Mouse (Mus musculus): Measurements from ENCODE around the gene Fhl2. TPM values are rescaled to one million over a fixed set of nuclear protein-coding genes. Genes with fewer than 3 reads are reported as not detected.

Fhl2 gene
- polyA plus RNA-seq, 1 experiment from 2014 or later: 26.0 TPM

DNA sequence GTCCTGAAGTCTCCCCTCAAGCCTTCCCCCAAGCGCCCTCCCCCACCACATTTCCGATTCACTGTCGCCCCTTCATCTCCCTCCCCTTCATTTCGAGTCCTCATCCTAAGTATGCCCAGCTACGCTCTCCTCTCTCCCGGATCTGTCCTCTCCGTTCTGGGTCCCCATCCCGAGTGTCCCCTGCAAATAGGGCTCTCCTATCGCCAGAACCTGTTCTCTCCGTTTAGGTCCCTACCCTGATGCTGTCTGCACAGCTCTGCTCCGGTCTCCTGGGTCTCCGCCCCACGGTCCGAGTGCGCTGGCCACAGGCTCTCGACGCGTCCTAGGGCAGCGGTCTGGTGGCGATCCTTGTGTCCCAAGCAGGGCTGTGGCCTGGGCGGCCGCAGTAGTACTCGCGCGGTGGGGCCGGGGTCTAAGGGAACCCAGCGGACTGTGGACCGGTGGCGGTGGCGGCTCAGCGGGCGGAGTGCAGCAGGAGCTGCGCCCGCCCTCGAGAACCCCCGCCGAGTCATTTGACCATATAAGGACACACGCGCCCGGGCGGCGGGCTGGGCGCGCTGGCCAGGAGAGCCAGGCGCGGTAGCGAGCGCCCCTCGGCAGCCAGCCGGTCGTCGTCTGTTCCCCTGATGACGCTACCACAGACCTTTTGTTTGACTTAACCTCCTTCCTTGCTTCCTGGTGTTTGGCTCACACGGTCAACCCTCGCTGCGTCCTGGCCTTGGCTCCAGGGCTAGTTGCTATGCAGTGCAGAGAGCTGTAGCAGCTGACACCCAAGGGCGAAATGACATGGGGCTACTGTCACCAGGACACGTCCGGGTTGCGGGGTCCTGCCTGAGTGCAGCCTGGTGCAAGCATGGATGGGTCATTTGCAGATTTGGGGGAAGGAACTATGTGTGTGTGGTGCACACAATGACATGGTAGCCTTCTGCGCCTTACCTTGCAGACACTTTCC, 33.0 kb downstream of the Fhl2 start:
- Histone ChIP-seq H3K9me3 (no peaks in the 10 kb centered on the region), H3K4me3 (peak overlapping the region; percentile 89), H3K36me3 (no peaks in the 10 kb centered on the region), H3K4me1 (replicated peaks) (peaks cover 15% of the 10 kb centered on the region), H3K9ac (peak overlapping the region; percentile 87), H3K4me2 (peak overlapping the region; percentile 84), H3K27me3 (no peaks in the 10 kb centered on the region), H3K27ac (replicated peaks) (peak overlapping the region; percentile 79)
- peak; percentile 94 for ATAC-seq (ENCODE audit: low FRiP score, low read depth)
- WGBS: 4% methylated on average over 61 of the region's 61 CpGs

DNA sequence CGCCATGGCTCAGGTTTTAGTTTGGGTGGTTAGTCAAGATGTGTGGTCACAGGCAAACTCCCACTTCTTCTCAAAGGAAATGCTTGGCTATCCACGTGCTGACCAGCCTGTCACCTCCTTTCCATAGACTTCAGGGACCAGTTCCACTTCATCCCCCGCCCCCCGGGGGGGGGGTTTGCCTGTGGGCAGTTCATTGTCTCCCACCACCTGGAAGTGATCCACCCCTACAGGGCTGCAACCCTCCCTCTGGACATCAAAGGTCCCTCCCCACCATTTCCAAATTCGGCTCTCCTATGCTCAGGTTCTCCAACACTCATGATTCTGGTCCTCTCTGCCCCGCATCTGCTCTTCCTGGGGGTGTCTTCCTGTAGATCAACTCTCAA, 33.7 kb downstream of the Fhl2 start:
- H3K27ac ChIP-seq (replicated peaks): peak overlapping the region; percentile 79
- H3K4me3 ChIP-seq: peak overlapping the region; percentile 89
- WGBS: 4% methylated on average over 6 of the region's 6 CpGs
- H3K9ac ChIP-seq: peak overlapping the region; percentile 87
- no peaks in the 10 kb centered on the region for H3K36me3 ChIP-seq
- peak; percentile 60 for ATAC-seq (ENCODE audit: low FRiP score, low read depth)
- no peaks in the 10 kb centered on the region for H3K9me3 ChIP-seq
- H3K4me1 ChIP-seq (replicated peaks): peaks cover 15% of the 10 kb centered on the region
- no peaks in the 10 kb centered on the region for H3K27me3 ChIP-seq
- H3K4me2 ChIP-seq: peak overlapping the region; percentile 84

DNA sequence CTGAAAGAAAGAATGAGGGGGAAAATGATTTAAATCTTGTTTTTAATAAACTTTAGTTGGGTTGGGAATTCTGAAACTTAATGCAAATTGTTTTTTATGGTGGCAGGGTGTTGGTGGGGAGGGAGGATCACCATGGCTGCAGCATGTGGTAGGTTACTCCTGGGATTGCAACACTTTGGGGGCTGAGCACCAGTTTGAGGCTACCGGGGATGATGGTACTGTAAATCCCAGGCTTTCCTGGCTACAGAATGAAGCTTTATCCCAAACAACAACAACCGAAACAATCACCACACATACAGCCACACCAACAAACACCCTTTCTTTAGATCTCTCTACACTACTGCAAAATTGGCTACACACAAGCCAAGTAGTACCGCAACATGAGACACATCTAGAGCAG, 34.4 kb downstream of the Fhl2 start:
- no peaks in the 10 kb centered on the region for H3K27me3 ChIP-seq
- peak overlapping the region; percentile 84 for H3K4me2 ChIP-seq
- no peaks in the 10 kb centered on the region for H3K9me3 ChIP-seq
- WGBS: 84% methylated on average over 3 of the region's 3 CpGs
- peaks cover 15% of the 10 kb centered on the region for H3K4me1 ChIP-seq (replicated peaks)
- no peak for ATAC-seq (ENCODE audit: low FRiP score, low read depth)
- H3K4me3 ChIP-seq: peak overlapping the region; percentile 89
- H3K36me3 ChIP-seq: no peaks in the 10 kb centered on the region
- H3K9ac ChIP-seq: no peak overlapping the region
- no peak overlapping the region for H3K27ac ChIP-seq (replicated peaks)

DNA sequence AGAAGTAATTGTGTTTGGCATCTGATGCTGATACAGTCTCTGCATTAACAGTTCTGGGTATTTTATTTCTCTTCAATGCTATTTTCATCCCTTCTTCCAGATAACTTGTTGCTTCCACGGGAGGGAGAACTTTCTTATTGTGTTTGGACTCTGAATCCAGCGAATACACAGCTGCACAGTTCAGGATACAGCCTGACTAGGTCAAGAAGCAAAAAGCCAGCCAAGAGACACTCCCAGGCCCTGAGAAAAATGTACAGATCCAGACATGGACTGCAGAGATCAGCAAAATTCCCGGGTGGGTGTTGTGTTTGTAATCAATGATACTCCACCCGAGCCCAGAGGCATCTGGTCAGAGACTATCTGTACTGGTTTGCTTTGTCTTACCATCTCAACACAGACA, 37.4 kb downstream of the Fhl2 start:
- H3K9me3 ChIP-seq: no peaks in the 10 kb centered on the region
- H3K9ac ChIP-seq: no peak overlapping the region
- no peak overlapping the region for H3K4me2 ChIP-seq
- H3K4me3 ChIP-seq: no peak overlapping the region
- peaks cover 15% of the 10 kb centered on the region for H3K4me1 ChIP-seq (replicated peaks)
- WGBS: 66% methylated on average over 4 of the region's 4 CpGs
- no peaks in the 10 kb centered on the region for H3K27me3 ChIP-seq
- no peak for ATAC-seq (ENCODE audit: low FRiP score, low read depth)
- no peaks in the 10 kb centered on the region for H3K36me3 ChIP-seq
- no peak overlapping the region for H3K27ac ChIP-seq (replicated peaks)

DNA sequence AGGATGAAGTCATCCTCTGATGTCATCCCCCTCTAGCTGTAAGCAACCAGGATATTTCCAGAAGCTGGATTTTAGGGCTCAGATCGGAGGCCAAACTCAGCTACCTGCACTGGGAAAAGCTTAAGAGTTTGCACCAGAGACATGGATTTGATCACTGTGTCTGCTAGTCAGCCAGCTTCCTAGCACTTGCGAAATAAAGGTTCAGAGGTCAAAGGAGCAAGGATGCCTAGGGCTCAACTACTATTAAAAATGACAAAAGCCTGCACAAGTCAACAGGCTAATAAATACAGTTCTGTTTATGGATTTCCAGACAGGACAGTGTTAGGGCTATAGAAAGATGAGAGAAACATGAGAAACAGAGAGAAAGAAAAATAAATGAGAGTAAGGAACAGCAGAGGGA, 38.9 kb downstream of the Fhl2 start:
- Histone ChIP-seq H3K9ac (no peak overlapping the region), H3K4me2 (no peak overlapping the region), H3K9me3 (no peaks in the 10 kb centered on the region), H3K36me3 (no peaks in the 10 kb centered on the region), H3K27me3 (no peaks in the 10 kb centered on the region), H3K4me1 (replicated peaks) (peaks cover 7% of the 10 kb centered on the region; the same call in 1 of the 2 replicates), H3K27ac (replicated peaks) (no peak overlapping the region), H3K4me3 (no peak overlapping the region)
- no peak for ATAC-seq (ENCODE audit: low FRiP score, low read depth)
- WGBS: 86% methylated on average over 2 of the region's 2 CpGs

DNA sequence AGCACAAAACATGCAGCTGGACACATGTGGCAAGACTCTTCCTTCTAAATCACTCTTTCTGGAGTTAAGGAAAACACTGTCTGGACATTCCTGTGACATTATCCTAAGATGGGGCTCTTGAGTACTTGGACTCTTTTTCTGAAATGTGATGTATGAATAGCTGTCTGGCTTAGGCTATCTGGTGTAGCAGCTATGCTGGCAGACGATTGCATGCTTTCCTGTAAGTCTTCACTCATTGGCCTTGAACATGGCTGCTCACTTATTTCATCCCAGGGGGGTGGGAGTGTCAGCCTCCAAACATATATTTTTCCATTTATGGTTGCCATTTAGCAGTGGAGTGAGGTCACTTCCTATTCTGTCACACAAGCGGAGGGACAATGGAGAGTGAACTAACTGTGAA, 42.3 kb downstream of the Fhl2 start:
- no peak for ATAC-seq (ENCODE audit: low FRiP score, low read depth)

DNA sequence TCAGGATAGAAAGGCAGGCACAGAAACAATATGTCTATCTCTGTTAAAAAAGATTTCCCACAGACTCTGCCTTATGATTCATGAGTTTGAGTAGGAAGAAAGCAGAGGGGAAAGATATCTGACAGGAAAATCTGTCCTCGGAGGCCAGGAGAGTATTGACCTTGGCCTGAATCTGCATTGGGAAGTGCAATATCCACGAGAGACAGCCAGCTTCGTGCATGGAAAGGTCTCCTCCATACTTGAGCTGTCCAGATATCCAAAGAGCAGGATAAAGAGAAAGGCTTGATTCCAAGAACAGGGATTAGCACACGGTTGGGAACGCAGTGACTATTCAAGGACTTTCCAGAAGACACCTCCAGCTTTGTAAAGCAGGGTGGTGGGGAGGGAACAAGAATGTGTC, 43.2 kb downstream of the Fhl2 start:
- no peak overlapping the region for H3K4me2 ChIP-seq
- no peak for ATAC-seq (ENCODE audit: low FRiP score, low read depth)
- H3K36me3 ChIP-seq: no peaks in the 10 kb centered on the region
- no peaks in the 10 kb centered on the region for H3K27me3 ChIP-seq
- 85% methylated on average over 5 of the region's 5 CpGs for WGBS
- no peak overlapping the region for H3K4me3 ChIP-seq
- H3K27ac ChIP-seq (replicated peaks): no peak overlapping the region
- no peaks in the 10 kb centered on the region for H3K4me1 ChIP-seq (replicated peaks)
- H3K9me3 ChIP-seq: no peaks in the 10 kb centered on the region
- H3K9ac ChIP-seq: no peak overlapping the region

More for the DNA sequence above, 42.3 kb downstream of the Fhl2 start:
- H3K27me3 ChIP-seq: no peaks in the 10 kb centered on the region
- H3K9me3 ChIP-seq: no peaks in the 10 kb centered on the region
- no peak overlapping the region for H3K27ac ChIP-seq (replicated peaks)
- H3K4me1 ChIP-seq (replicated peaks): no peaks in the 10 kb centered on the region
- H3K36me3 ChIP-seq: no peaks in the 10 kb centered on the region
- no peak overlapping the region for H3K4me3 ChIP-seq
- no peak overlapping the region for H3K4me2 ChIP-seq
- no peak overlapping the region for H3K9ac ChIP-seq
- WGBS: 69% methylated on average over 2 of the region's 2 CpGs

DNA sequence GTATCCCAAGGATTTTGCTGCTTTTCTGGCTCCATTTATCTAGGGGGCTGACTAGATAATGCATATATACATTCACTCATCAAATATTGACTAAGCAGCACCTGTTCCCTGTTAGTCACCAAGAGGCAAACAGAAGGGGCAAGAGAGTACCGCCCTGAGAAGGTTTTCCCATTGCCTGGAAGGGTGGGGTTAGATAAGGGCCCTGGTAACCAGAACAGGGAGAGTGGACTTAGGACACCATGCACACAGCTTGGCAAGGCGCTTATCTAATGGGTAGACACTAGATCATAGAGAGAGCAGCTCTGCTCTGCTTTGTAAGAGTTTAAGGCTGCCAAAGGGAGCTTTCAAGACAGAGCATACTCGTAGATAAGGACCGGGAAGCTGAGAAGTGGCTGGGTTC, 44.2 kb downstream of the Fhl2 start:
- H3K9ac ChIP-seq: no peak overlapping the region
- ATAC-seq (ENCODE audit: low FRiP score, low read depth): no peak
- H3K4me3 ChIP-seq: no peak overlapping the region
- no peaks in the 10 kb centered on the region for H3K27me3 ChIP-seq
- no peak overlapping the region for H3K4me2 ChIP-seq
- H3K36me3 ChIP-seq: no peaks in the 10 kb centered on the region
- H3K9me3 ChIP-seq: no peaks in the 10 kb centered on the region
- 90% methylated on average over 4 of the region's 4 CpGs for WGBS
- no peak overlapping the region for H3K27ac ChIP-seq (replicated peaks)
- H3K4me1 ChIP-seq (replicated peaks): no peaks in the 10 kb centered on the region

DNA sequence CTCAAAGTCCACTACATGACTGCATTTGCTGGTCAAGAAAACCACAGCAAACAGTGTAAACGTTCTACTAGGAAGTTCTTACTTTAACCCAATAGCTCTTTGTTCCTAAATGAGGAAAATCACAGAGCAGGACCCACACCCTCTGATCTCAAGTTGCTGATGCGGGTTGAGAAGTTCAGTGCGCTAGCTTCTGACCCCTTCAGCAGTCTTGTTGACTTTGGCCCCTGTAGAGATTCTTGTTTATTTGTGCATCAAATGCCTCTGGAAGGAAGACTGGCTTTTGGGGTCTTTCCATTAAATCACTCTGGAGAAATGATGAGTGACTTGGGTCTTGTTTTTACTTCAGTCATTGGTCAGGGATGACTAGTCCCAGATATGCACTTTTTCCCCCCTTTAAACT, 46.6 kb downstream of the Fhl2 start:
- H3K4me1 ChIP-seq (replicated peaks): no peaks in the 10 kb centered on the region
- no peaks in the 10 kb centered on the region for H3K9me3 ChIP-seq
- H3K27ac ChIP-seq (replicated peaks): no peak overlapping the region
- WGBS: 78% methylated on average over 3 of the region's 3 CpGs
- no peaks in the 10 kb centered on the region for H3K27me3 ChIP-seq
- H3K4me2 ChIP-seq: no peak overlapping the region
- H3K9ac ChIP-seq: no peak overlapping the region
- H3K36me3 ChIP-seq: no peaks in the 10 kb centered on the region
- no peak for ATAC-seq (ENCODE audit: low FRiP score, low read depth)
- no peak overlapping the region for H3K4me3 ChIP-seq

DNA sequence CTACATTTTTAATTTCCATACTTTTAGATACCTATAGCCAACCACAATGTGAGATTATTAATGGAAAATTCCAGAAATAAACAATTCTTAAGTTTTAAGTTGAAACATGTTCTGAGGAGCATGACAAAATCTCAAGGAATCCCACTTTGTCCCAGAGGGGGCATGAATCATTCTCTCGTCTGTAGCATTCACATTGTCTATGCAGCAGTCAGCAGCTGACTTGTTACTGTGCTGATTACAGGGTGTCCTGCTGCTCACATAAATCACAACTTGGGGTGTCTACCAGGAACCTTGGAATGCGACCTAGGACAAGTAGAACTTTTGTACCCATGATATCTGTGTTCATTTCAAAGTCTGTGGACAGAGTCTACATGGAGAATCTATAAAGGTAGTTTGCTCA, 49.3 kb downstream of the Fhl2 start:
- Histone ChIP-seq H3K4me3 (no peak overlapping the region), H3K9me3 (no peaks in the 10 kb centered on the region), H3K27me3 (no peaks in the 10 kb centered on the region), H3K4me2 (no peak overlapping the region), H3K9ac (no peak overlapping the region), H3K27ac (replicated peaks) (no peak overlapping the region), H3K36me3 (no peaks in the 10 kb centered on the region), H3K4me1 (replicated peaks) (no peaks in the 10 kb centered on the region)
- ATAC-seq (ENCODE audit: low FRiP score, low read depth): no peak
- 59% methylated on average over 2 of the region's 2 CpGs for WGBS

DNA sequence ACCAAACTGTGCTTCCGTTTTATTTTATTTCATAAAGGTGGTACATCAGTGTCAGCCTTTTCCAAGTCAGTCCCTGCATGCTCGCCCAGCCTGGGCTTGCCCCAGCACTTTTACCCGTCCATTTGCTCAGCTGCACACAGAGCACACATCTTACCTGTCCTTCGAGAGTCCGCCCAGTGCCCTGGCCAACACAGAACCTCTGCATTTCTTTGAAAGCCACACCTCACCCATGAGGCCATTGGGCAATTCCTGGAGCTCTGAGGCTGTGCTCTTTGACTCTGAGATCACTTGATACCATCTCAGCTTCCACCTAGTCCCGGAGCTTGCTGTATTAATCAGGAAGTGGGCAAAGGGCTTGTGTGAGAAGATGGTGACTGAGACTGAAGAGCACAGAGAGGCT, 51.4 kb downstream of the Fhl2 start:
- H3K9me3 ChIP-seq: no peaks in the 10 kb centered on the region
- H3K9ac ChIP-seq: no peak overlapping the region
- no peaks in the 10 kb centered on the region for H3K27me3 ChIP-seq
- WGBS: 89% methylated on average over 6 of the region's 6 CpGs
- H3K4me2 ChIP-seq: no peak overlapping the region
- no peaks in the 10 kb centered on the region for H3K4me1 ChIP-seq (replicated peaks)
- no peak for ATAC-seq (ENCODE audit: low FRiP score, low read depth)
- no peaks in the 10 kb centered on the region for H3K36me3 ChIP-seq
- no peak overlapping the region for H3K4me3 ChIP-seq
- H3K27ac ChIP-seq (replicated peaks): no peak overlapping the region

DNA sequence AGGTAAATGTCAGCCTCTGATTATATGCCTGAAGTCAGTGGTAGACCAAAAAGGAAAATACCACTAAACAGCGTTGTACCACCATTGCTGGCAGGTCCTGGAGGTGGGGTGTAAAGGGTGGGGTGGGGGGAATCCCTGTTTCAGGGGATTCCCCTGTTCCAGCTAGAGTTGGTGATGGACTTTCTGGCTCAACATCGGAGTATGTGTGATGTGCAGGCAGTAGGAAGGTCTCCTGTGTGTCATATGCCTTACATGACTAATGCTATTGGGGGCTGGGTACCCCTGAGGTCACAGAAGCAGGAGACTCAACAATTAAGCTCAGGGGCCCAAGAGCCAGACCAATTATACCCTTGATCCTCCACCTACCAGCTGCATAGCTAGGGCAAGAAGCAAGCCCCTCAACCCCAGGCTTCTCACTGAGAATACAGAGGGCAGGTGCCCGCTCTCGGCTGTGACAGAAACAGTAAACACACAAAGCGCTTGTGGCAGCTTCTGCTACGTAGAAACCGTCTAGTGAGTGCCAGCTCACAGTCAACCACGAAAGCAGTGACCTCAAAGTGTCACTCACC, 52.4 kb downstream of the Fhl2 start:
- H3K27ac ChIP-seq (replicated peaks): no peak overlapping the region
- no peaks in the 10 kb centered on the region for H3K27me3 ChIP-seq
- no peak overlapping the region for H3K4me3 ChIP-seq
- H3K9me3 ChIP-seq: no peaks in the 10 kb centered on the region
- no peak overlapping the region for H3K9ac ChIP-seq
- no peak for ATAC-seq (ENCODE audit: low FRiP score, low read depth)
- no peak overlapping the region for H3K4me2 ChIP-seq
- no peaks in the 10 kb centered on the region for H3K4me1 ChIP-seq (replicated peaks)
- WGBS: 92% methylated on average over 8 of the region's 8 CpGs
- H3K36me3 ChIP-seq: no peaks in the 10 kb centered on the region
